Mouse (Mus musculus) G1E-ER4 (cell line): ENCODE results near the gene BC048507. TPM values are rescaled to one million over a fixed set of nuclear protein-coding genes. Genes with fewer than 3 reads are reported as not detected.

Experiments used
- GATA1 ChIP-seq: IDR thresholded peaks from one replicate; pipeline ENCODE4 v1.8.0; 2012; ENCODE audit warnings: low read length, inconsistent platforms
- polyA plus RNA-seq: library from polyadenylated mRNA; stranded (reverse); fragments of >175 nt; gene quantifications from 2 replicates; pipeline ENCODE4 v1.2.3, GENCODE M21; 2012

Gene BC048507
- polyA plus RNA-seq, 1 experiment = not detected

GRCm38 (mm10) chr13:67909759-67910158 is 46.6 kb downstream of the BC048507 start:
- no peak for TF ChIP-seq GATA1

Other genes starting within 250 kb of the BC048507 start
- 0.02 TPM in 1 of 2 replicates, not detected in the other for gene Gm49345, start 225.6 kb upstream of the BC048507 start, polyA plus RNA-seq
- 0.14 and 0.17 TPM in 2 replicates for gene Zfp729a, start 225.5 kb upstream of the BC048507 start, polyA plus RNA-seq
- 0.12 and 0.31 TPM in 2 replicates for gene Zfp738, start 176.3 kb upstream of the BC048507 start, polyA plus RNA-seq
- 0.61 and 0.95 TPM in 2 replicates for gene Zfp65, start 134.2 kb upstream of the BC048507 start, polyA plus RNA-seq
- gene Zfp85, start 108.1 kb upstream of the BC048507 start, polyA plus RNA-seq = 0.14 and 0.16 TPM in 2 replicates
- gene Zfp493, start 83.6 kb upstream of the BC048507 start, polyA plus RNA-seq = 0.03 and 0.18 TPM in 2 replicates
- 0.03 and 0.11 TPM in 2 replicates for gene Zfp273, start 49.6 kb upstream of the BC048507 start, polyA plus RNA-seq
- gene Gm10037, start 32.2 kb upstream of the BC048507 start, polyA plus RNA-seq = not detected in 2 replicates